Mouse (Mus musculus): ENCODE results near the gene Akap11. TPM values are rescaled to one million over a fixed set of nuclear protein-coding genes. Genes with fewer than 3 reads are reported as not detected.
A peak's percentile ranks its signal among the peaks of the same experiment; 100 is the strongest.
"Not testable (repeated sequence)": the region's sequence is repeated elsewhere in the genome, so short reads cannot be mapped to it uniquely, and the experiment has no call there.

Gene Akap11
- polyA plus RNA-seq, 1 experiment from 2014 or later: 34.5 TPM

DNA sequence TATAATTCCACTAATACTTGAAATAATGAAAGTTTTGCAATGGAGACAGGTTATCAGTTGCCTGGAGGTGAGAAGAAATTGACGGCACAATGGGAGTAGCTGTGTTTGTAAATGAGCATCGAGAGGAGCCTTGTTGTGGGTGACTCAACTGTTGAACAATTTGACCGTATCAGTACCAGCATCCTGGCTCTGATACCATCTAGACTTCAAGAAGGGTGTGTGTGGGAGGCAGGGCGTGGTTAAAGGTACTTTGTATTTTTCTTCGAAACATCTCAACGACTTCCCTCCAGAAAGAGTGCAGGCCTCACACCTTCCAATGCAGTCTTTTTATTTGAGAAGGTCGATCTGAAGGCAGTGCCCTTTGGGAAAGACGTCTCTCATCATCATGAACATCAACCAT, 22.4 kb upstream of the Akap11 start:
- Histone ChIP-seq H3K4me2 (replicated peaks) (no peak overlapping the region), H3K9me3 (ENCODE audit: control insufficient read depth, low read length) (no peaks in the 10 kb centered on the region), H3K4me3 (replicated peaks; ENCODE audit: low read length) (no peak overlapping the region), H3K27me3 (ENCODE audit: control insufficient read depth, insufficient read depth, low read length) (no peaks in the 10 kb centered on the region), H3K4me1 (replicated peaks; ENCODE audit: control insufficient read depth, insufficient read depth, low read length) (no peaks in the 10 kb centered on the region), H3K27ac (no peak overlapping the region), H3K9ac (no peak overlapping the region), H3K36me3 (replicated peaks; ENCODE audit: control insufficient read depth, insufficient read depth) (peaks cover 7% of the 10 kb centered on the region; the same call in 1 of the 2 replicates)
- WGBS: 95% methylated on average over 8 of the region's 8 CpGs
- DNase-seq (ENCODE audit: low spot score) (no peak), ATAC-seq (ENCODE audit: low FRiP score) (no peak)

DNA sequence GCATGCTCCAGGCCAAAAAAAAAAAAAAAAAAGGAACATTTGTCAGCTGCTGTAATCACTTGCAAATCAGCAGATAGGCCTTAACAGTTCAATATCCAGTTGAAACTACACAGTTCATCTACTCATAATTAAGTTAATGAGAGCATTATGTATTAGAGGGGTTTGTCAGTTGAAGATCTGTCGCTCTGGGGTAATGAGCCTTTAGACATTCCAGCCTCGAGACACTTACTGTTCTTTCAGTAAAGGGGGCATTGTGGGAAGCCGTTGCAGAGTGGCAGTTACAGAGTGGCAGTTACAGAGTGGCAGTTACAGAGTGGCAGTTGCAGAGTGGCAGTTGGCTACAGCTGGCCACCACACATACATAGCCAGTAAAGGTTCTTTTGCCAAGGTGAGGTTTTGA, 18.2 kb upstream of the Akap11 start:
- not testable (repeated sequence) for H3K27me3 ChIP-seq (ENCODE audit: control insufficient read depth, insufficient read depth, low read length); H3K27ac ChIP-seq; H3K36me3 ChIP-seq (replicated peaks; ENCODE audit: control insufficient read depth, insufficient read depth); H3K4me2 ChIP-seq (replicated peaks); H3K4me3 ChIP-seq (replicated peaks; ENCODE audit: low read length); H3K9me3 ChIP-seq (ENCODE audit: control insufficient read depth, low read length); H3K4me1 ChIP-seq (replicated peaks; ENCODE audit: control insufficient read depth, insufficient read depth, low read length); ATAC-seq (ENCODE audit: low FRiP score); DNase-seq (ENCODE audit: low spot score); H3K9ac ChIP-seq
- WGBS: 59% methylated on average over 3 of the region's 3 CpGs

DNA sequence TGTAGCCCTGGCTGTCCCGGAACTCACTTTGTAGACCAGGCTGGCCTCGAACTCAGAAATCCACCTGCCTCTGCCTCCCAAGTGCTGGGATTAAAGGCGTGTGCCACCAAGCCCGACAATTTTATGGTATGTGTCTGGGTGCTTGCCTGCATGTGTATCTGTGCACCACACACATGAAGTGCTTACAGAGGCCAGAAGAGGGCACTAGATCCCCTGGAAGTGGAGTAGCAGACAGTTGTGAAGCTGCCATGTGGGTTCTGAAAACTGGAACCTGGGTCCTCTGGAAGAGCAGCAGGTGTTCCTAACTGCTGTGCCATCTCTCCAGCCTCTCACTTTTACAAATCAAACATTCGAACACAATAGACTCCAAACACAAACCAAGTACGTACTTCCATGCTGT, 17.1 kb upstream of the Akap11 start:
- ATAC-seq (ENCODE audit: low FRiP score): no peak
- no peak overlapping the region for H3K9ac ChIP-seq
- H3K4me1 ChIP-seq (replicated peaks; ENCODE audit: control insufficient read depth, insufficient read depth, low read length): no peaks in the 10 kb centered on the region
- H3K27me3 ChIP-seq (ENCODE audit: control insufficient read depth, insufficient read depth, low read length): no peaks in the 10 kb centered on the region
- H3K36me3 ChIP-seq (replicated peaks; ENCODE audit: control insufficient read depth, insufficient read depth): peaks cover 3% of the 10 kb centered on the region; the same call in 1 of the 2 replicates
- no peak overlapping the region for H3K4me2 ChIP-seq (replicated peaks)
- no peaks in the 10 kb centered on the region for H3K9me3 ChIP-seq (ENCODE audit: control insufficient read depth, low read length)
- 92% methylated on average over 6 of the region's 6 CpGs for WGBS
- no peak overlapping the region for H3K27ac ChIP-seq
- no peak overlapping the region for H3K4me3 ChIP-seq (replicated peaks; ENCODE audit: low read length)
- DNase-seq (ENCODE audit: low spot score): no peak

DNA sequence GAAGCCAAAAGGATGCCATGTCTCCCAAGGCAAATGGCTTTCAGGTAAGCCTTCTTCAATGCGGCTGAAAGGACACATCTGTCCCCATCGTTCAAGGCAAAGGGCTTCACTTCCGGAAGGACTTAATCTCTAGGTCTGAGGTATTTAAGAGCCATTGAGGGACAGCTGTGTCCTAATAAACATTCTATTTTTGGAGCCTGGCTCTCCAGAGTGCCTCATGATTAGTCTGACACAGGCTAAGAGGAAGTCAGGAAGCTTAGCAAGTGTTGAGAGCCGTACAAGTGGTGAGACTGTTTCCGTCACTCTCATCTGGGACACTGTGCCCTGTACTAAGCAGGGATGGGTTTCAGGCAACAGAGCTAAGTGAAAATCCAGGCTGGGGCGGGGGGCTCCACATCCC, 12.2 kb upstream of the Akap11 start:
- no peaks in the 10 kb centered on the region for H3K27me3 ChIP-seq (ENCODE audit: control insufficient read depth, insufficient read depth, low read length)
- H3K27ac ChIP-seq: no peak overlapping the region
- H3K9ac ChIP-seq: no peak overlapping the region
- DNase-seq (ENCODE audit: low spot score): no peak
- H3K9me3 ChIP-seq (ENCODE audit: control insufficient read depth, low read length): no peaks in the 10 kb centered on the region
- H3K4me1 ChIP-seq (replicated peaks; ENCODE audit: control insufficient read depth, insufficient read depth, low read length): no peaks in the 10 kb centered on the region
- no peak for ATAC-seq (ENCODE audit: low FRiP score)
- WGBS: 86% methylated on average over 6 of the region's 6 CpGs
- H3K4me2 ChIP-seq (replicated peaks): no peak overlapping the region
- H3K4me3 ChIP-seq (replicated peaks; ENCODE audit: low read length): no peak overlapping the region
- H3K36me3 ChIP-seq (replicated peaks; ENCODE audit: control insufficient read depth, insufficient read depth): no peaks in the 10 kb centered on the region

DNA sequence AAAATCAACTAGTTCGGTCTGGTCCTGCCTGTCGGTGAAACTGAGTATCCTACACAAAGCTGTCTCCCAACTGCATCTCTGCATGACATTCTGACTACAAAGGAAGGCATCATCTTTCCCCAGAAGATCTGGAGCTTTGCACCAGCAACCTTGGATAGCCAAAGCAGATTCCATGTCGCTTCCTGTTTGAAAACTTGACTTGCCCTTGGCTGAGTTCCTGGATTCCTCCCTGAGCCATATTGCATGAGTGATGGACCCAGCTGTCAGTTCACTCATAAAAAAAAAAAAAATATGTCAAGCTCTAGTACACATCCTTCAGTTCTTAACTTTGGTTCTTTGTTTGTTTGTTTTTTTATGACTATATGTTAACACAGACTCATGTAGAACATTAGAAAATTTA, 4.7 kb upstream of the Akap11 start:
- WGBS: 72% methylated on average over 3 of the region's 3 CpGs

DNA sequence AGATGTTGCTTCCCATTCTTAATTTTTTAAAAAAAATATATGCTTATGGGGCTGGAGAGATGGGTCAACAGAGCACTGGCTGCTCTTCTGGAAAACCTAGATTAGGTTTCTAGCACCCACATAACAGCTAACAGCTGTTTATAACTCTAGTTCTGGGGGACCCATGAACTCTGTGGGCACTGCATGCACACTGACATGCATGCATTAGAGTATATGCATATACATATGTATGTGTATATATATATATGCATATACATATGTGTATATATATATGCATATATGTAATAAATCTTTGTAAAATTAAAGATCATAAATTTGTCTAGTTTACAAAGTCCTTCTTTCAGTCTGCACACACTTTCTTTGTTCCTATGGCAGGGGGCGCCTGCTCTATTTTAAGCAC, 3.2 kb upstream of the Akap11 start:
- H3K27me3 ChIP-seq (ENCODE audit: control insufficient read depth, insufficient read depth, low read length): no peaks in the 10 kb centered on the region
- no peaks in the 10 kb centered on the region for H3K36me3 ChIP-seq (replicated peaks; ENCODE audit: control insufficient read depth, insufficient read depth)
- peaks cover 14% of the 10 kb centered on the region for H3K4me1 ChIP-seq (replicated peaks; ENCODE audit: control insufficient read depth, insufficient read depth, low read length)
- H3K4me2 ChIP-seq (replicated peaks): no peak overlapping the region
- DNase-seq (ENCODE audit: low spot score): no peak
- no peak overlapping the region for H3K27ac ChIP-seq
- no peak for ATAC-seq (ENCODE audit: low FRiP score)
- no peak overlapping the region for H3K4me3 ChIP-seq (replicated peaks; ENCODE audit: low read length)
- H3K9ac ChIP-seq: no peak overlapping the region
- no peaks in the 10 kb centered on the region for H3K9me3 ChIP-seq (ENCODE audit: control insufficient read depth, low read length)
- WGBS: 83% methylated on average over 1 of the region's 1 CpGs

More for the DNA sequence above, 4.7 kb upstream of the Akap11 start:
- Histone ChIP-seq H3K4me3 (replicated peaks; ENCODE audit: low read length) (no peak overlapping the region), H3K9ac (no peak overlapping the region), H3K4me2 (replicated peaks) (no peak overlapping the region), H3K36me3 (replicated peaks; ENCODE audit: control insufficient read depth, insufficient read depth) (no peaks in the 10 kb centered on the region), H3K27ac (no peak overlapping the region), H3K27me3 (ENCODE audit: control insufficient read depth, insufficient read depth, low read length) (no peaks in the 10 kb centered on the region), H3K9me3 (ENCODE audit: control insufficient read depth, low read length) (no peaks in the 10 kb centered on the region), H3K4me1 (replicated peaks; ENCODE audit: control insufficient read depth, insufficient read depth, low read length) (0 out of 2 replicates have a peak, but pooled peaks cover 4% of the 10 kb centered on the region)
- ATAC-seq (ENCODE audit: low FRiP score) (no peak), DNase-seq (ENCODE audit: low spot score) (no peak)

DNA sequence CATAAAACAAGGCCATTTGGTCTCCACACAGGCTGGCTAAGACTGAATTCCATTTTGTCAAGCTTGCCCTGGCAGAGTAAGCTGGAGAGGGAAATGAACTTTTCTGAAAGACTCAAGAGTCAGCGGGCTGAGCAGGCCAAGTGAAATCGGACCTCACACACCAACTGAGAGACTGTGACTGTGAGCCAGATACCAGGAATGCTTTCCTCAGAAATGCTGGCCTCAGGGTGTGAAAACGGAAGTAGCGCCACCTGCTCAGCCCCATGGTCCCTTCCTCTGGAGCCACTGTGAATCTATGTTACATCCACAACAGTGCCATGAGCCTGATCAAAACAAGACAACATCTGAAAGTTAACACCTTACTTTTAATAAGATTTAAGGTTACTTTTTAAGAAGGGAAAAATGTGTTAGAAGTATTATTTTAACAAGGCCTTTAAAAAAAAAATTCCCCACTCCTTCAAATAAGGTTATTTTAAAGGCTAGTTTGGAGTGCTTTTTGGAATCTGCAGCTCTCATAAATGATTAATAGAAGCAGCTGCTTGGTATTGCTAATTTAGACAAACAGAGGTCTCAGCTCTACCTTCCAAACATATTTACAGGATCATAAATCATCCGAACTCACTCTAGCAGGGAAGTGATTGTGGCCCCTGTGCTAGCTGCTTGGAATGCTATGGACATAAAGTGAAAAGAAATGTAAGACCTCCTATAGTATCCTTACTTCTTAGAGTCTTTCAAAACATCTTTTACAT, 2.1 kb upstream of the Akap11 start:
- WGBS: 51% methylated on average over 5 of the region's 5 CpGs
- no peak for ATAC-seq (ENCODE audit: low FRiP score)

DNA sequence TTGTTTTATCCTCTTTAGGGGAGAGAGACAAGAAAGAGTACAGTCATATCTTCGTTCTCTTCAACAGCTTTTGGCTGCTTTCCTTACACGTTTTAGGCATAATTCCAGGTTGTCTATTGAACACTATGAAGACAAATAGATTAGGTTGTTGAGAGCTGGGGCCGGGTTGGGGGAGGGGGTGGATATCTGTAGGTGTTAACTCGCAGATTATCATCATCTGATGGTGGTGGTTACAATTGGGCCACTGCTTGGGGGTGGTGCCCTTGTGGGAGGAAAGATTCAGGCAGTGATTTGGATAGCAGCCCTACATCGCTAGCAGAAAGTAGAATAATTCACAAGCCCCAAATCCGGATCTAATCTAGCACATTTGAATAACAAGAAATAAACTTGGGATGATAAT, 943 bp upstream of the Akap11 start:
- Histone ChIP-seq H3K27me3 (ENCODE audit: control insufficient read depth, insufficient read depth, low read length) (no peaks in the 10 kb centered on the region), H3K9me3 (ENCODE audit: control insufficient read depth, low read length) (no peaks in the 10 kb centered on the region), H3K36me3 (replicated peaks; ENCODE audit: control insufficient read depth, insufficient read depth) (no peaks in the 10 kb centered on the region), H3K27ac (peak overlapping the region; percentile 94), H3K4me3 (replicated peaks; ENCODE audit: low read length) (peak overlapping the region; percentile 88), H3K9ac (peak overlapping the region; percentile 95), H3K4me2 (replicated peaks) (peak overlapping the region; percentile 69), H3K4me1 (replicated peaks; ENCODE audit: control insufficient read depth, insufficient read depth, low read length) (peaks cover 26% of the 10 kb centered on the region)
- DNase-seq (ENCODE audit: low spot score): no peak
- no peak for ATAC-seq (ENCODE audit: low FRiP score)
- WGBS: 24% methylated on average over 6 of the region's 6 CpGs

More for the DNA sequence above, 2.1 kb upstream of the Akap11 start:
- H3K27me3 ChIP-seq (ENCODE audit: control insufficient read depth, insufficient read depth, low read length): no peaks in the 10 kb centered on the region
- H3K9me3 ChIP-seq (ENCODE audit: control insufficient read depth, low read length): no peaks in the 10 kb centered on the region
- no peak overlapping the region for H3K4me3 ChIP-seq (replicated peaks; ENCODE audit: low read length)
- no peak overlapping the region for H3K4me2 ChIP-seq (replicated peaks)
- H3K9ac ChIP-seq: no peak overlapping the region
- H3K4me1 ChIP-seq (replicated peaks; ENCODE audit: control insufficient read depth, insufficient read depth, low read length): peaks cover 23% of the 10 kb centered on the region
- peak; percentile 39 for DNase-seq (ENCODE audit: low spot score)
- no peak overlapping the region for H3K27ac ChIP-seq
- no peaks in the 10 kb centered on the region for H3K36me3 ChIP-seq (replicated peaks; ENCODE audit: control insufficient read depth, insufficient read depth)

DNA sequence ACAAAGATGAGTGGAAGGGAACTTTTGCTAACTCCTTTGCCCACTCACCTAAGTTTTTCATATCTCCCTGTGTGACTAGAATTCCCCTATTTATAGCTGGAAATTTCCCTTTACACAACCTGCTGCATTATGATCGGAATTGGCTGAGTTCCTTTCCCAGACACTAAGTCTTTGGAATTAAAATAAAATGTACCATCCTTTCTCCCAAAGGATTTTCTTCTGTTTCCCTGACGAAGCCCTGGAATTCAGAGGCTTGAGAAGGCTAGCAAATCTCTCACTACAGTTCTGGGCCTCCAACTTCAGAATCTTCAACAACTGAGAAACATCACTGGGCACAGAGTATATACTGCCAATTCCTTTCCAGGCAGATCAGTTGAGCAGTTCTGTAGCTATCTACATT, 1.2 kb downstream of the Akap11 start:
- 29% methylated on average over 2 of the region's 2 CpGs for WGBS
- no peak for ATAC-seq (ENCODE audit: low FRiP score)
- Histone ChIP-seq H3K9ac (peak overlapping the region; percentile 95), H3K4me3 (replicated peaks; ENCODE audit: low read length) (peak overlapping the region; percentile 88), H3K4me1 (replicated peaks; ENCODE audit: control insufficient read depth, insufficient read depth, low read length) (peaks cover 39% of the 10 kb centered on the region), H3K27me3 (ENCODE audit: control insufficient read depth, insufficient read depth, low read length) (no peaks in the 10 kb centered on the region), H3K27ac (peak overlapping the region; percentile 94; the same call in 1 of the 2 replicates), H3K36me3 (replicated peaks; ENCODE audit: control insufficient read depth, insufficient read depth) (no peaks in the 10 kb centered on the region), H3K9me3 (ENCODE audit: control insufficient read depth, low read length) (no peaks in the 10 kb centered on the region), H3K4me2 (replicated peaks) (peak overlapping the region; percentile 69)
- DNase-seq (ENCODE audit: low spot score): no peak
